Mouse (Mus musculus): ENCODE results near the gene Haus6.
"Not testable (repeated sequence)": the region's sequence is repeated elsewhere in the genome, so short reads cannot be mapped to it uniquely, and the experiment has no call there.

Haus6 gene

GRCm38 (mm10) chr4:86611524-86612288 is at the start of gene Haus6:
Gene Haus6 (minus strand): TSS chr4:86612055.
- DNase-seq, result peak; percentile 96

GRCm38 (mm10) chr4:86657176-86657575 is 45.3 kb upstream of the Haus6 start:
- no peak for DNase-seq

DNA sequence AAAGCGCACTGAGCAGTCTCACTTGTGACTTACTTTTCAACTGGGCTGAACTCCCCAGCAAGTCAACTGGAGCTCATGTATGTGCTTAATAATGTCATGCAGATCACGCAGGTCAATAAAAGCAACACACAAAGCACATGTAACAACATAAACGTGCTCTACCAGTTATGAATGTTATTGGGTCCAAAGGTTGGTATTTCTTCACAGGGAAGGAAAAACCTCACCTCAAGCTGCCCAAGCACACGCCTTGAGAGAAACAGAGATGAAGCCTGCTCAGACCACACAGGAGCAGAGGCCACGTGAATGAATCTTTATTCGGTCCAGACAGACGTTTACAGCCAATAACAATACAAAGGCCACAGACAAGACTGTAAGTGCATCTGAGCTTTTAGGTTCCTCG is 44.6 kb upstream of the Haus6 start:
- not testable (repeated sequence) for DNase-seq

- DNase-seq, result no peak
Measured at GRCm38 (mm10) chr4:86651686-86652384, 40.0 kb upstream of the Haus6 start.

GRCm38 (mm10) chr4:86648394-86648793 is 36.5 kb upstream of the Haus6 start:
- not testable (repeated sequence) for DNase-seq

DNA sequence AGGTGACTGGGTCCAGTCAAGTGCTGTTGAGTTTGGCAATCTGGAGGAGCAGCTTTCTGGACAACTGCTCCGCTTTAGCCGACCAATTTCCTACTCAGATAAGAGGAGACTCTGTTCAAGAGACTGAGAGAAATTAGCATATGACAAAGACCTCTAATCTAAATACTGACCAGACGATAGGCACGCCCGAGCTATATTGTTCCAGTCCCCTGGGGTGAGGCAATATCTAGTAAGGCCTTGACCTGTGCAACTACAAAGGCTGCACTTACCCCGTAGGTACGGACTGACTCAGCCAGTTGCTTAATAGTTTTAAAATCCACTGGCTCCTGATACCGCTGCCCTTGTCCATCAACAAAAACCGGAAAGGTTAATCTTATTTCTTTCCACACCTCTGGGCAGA is 25.7 kb upstream of the Haus6 start:
- DNase-seq, result not testable (repeated sequence)

- DNase-seq, result not testable (repeated sequence)
Measured at GRCm38 (mm10) chr4:86634873-86635272, 23.0 kb upstream of the Haus6 start.

- DNase-seq, result not testable (repeated sequence)
Measured at GRCm38 (mm10) chr4:86634312-86634711, 22.5 kb upstream of the Haus6 start.

DNA sequence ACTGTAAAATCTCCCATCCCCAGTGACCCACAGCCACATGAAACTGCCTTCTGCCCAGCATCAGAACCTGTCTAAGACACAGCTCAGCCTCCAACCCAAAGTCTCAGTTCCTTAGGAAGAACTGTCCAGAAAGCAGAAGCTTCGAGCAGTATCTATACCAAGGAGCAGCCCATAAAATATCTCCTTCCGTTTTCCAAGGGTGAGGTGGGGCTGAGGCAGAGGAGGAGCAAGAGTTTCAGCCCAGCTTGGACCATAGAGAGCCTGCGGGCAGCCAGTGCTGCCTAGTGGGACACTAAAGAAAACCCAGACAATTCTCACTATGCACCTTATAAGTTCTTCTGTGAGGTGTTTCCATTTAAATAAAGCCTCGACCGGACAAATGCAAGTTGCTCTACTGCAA is 20.7 kb upstream of the Haus6 start:
- DNase-seq, result not testable (repeated sequence)

- no peak for DNase-seq
Measured at GRCm38 (mm10) chr4:86631831-86632230, 20.0 kb upstream of the Haus6 start.

- DNase-seq, result not testable (repeated sequence)
Measured at GRCm38 (mm10) chr4:86626496-86626895, 14.6 kb upstream of the Haus6 start.

GRCm38 (mm10) chr4:86625463-86625862 is 13.6 kb upstream of the Haus6 start:
- DNase-seq, result no peak

- DNase-seq, result not testable (repeated sequence)
Measured at GRCm38 (mm10) chr4:86622532-86622931, 10.7 kb upstream of the Haus6 start.

DNA sequence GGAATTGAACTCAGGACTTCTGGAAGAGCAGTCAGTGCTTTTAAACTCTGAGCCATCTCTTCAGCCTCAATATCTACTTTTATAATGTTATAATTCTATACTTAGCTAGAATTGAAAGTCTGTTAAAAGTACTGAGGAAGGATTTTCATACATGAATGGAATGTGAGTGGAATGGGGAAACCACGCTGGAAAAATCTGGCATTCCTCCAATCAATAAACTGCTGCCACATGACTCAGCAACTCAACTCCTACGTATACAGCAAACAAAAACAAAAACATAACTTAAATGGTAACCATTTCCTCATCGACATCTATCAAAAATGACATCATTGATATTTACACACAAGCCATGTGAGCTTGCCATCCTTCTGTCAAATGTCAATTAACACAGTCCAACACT is 10.3 kb upstream of the Haus6 start:
- no peak for DNase-seq

DNA sequence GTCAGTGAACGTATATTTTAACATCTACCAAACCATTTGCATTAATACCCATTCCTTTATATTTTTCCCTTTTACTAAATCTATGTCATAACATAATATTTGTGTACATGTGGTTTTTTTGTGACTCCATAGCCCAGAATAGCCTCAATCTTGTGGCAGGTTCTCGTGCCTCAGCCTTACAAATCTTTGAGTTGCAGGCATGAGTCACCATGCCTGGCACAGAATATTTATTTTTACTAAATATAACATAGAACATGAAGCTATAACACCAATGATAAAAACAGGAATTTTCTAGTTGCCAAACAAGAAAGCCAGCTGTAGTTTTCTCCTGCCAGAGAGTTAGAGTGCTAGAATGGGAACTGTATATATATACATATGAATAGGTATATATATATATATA is 8.7 kb upstream of the Haus6 start:
- DNase-seq, result no peak

GRCm38 (mm10) chr4:86612289-86612620 is 400 bp upstream of the Haus6 start:
- DNase-seq, result no peak

GRCm38 (mm10) chr4:86591304-86591703 is 20.6 kb downstream of the Haus6 start:
- DNase-seq, result no peak

DNA sequence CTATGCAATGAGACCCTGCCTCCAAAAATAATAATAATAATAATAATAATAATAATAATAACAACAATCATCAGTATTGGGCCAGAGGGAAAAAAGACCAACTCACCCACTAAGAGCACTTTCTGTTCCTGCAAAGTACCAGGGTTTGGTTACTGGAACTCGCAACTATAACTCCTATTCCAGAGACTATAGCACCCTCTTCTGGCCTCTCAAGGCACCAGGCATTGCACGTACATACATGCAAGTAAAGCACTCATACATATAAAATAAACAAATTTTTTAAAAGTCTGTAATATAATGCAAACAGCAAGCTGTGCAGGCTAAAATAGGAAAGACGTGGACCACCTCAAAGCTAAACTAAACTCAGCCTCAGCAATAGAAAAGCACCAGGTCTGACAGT is 23.6 kb downstream of the Haus6 start:
- DNase-seq, result no peak

GRCm38 (mm10) chr4:86580591-86580990 is 31.3 kb downstream of the Haus6 start:
- no peak for DNase-seq

GRCm38 (mm10) chr4:86580056-86580455 is 31.8 kb downstream of the Haus6 start:
- no peak for DNase-seq

- no peak for DNase-seq
Measured at GRCm38 (mm10) chr4:86576630-86577225, 35.1 kb downstream of the Haus6 start.

DNA sequence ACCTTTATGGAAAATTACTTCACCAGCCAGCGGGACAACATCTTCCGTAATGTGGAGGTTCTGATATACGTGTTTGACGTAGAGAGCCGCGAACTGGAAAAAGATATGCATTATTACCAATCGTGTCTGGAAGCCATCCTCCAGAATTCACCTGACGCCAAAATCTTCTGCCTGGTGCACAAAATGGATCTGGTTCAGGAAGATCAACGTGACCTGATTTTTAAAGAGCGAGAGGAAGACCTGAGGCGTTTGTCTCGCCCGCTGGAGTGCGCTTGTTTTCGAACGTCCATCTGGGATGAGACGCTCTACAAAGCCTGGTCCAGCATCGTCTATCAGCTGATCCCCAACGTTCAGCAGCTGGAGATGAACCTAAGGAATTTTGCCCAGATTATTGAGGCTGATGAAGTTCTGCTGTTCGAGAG is 35.7 kb downstream of the Haus6 start:
- no peak for DNase-seq

DNA sequence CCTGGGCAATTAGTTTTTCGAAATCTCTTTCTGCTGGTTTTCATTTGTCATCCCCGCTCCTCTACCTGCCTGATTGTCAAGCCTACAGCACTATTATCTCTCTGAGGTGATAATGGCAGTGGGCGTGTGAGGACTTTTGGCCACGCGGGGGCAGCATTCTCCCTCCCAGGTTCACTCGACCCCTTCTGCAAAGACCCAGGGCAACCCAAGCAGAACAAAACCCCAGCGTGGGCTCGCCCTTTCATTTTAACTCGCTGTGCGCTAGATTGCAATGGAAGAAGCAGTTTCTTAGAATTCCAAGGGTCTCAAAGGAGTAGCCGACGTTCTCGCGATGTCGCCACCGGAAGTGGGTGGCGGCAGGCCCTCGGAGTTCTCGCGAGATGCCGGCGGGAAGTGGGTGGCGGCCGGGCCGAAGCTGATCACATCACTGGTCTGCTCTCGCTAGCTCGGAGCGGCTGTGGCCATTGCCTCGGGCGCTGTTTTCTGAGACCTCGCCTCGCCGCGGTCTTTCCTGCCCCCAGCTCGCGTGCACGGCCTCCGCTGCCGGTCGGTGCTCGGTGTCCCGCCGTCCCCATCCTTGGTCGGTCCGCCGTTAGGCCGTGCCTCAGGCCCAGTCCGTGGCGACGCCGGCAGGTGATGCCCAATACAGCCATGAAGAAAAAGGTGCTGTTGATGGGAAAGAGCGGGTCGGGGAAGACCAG is 36.4 kb downstream of the Haus6 start, which contains the start of gene Rraga:
Gene Rraga (plus strand): TSS at position 386 of the 701 bp plus-strand sequence.
- peak; percentile 93 for DNase-seq
